Mouse (Mus musculus): Measurements from ENCODE around the gene Entpd4b. TPM values are rescaled to one million over a fixed set of nuclear protein-coding genes. Genes with fewer than 3 reads are reported as not detected.

Entpd4b gene
- total RNA-seq (2023) = 13.8 to 17.2 TPM (median 16.3 TPM) in 4 replicates

DNA sequence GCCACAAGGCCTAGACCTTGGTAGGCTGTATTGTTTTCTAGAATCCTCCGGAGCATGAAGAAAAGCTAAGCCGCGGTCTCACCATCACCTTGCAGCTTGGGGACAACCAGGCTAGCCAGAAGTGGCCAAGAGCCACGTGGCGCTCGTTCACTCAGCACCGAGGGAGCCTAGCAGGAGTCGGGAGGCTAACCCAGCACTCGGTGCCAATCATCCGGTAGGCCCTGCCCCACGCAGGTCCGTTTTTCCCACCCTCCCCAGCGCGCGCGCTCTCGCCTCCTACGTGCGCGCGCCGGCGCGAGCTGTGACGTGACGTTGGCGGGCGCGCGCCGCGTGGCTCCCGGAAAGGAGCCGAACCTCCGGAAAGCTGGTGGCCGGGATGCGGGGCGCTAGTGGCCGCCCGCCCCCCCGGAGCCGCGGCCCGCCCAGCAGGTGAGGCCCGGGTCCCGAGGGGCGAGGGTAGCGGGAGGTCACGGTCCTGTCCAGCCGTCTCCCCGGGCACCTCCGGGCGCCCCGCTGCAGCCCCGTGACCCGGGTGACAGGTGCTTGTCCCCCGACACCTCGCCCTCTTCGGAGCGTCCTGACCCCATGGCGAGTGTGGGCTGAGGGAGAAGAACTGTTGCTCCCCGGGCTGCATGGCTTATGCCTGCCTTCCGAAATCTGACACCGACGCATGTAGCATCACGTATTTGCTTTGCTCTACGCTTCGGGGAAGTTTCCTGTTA is at the start of gene Entpd4b:
Gene Entpd4b (plus strand): TSS at position 315 of the 722 bp plus-strand sequence.

DNA sequence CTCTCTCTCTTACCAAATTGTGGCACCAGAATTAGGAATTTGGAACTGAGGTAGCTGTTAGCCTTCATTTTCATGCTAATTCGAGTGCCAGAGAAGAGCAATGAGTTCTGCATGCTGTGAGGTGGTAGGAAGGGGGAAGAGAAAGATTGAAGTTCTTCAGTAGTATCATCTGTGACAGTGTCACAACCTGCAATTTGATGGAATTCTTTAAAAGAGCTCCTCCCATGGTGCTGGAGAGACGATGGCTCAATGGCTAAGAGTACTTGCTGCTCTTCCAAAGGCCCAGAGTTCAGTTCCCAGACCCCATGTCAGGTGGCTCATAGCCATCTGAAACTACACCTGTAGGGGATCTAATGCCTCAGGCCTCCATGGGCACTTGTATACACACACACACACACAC is 42.8 kb upstream of the Entpd4b start, which contains the start of gene Gm27179:
Gene Gm27179 (minus strand): TSS at position 101 of the 400 bp plus-strand sequence.

Other genes starting within 250 kb of the Entpd4b start
- gene Gm16867, start 52.1 kb upstream of the Entpd4b start, total RNA-seq (2023) = 8.8 to 17.5 TPM (median 14.9 TPM) in 4 replicates
- gene Gm27179, start 42.9 kb upstream of the Entpd4b start, total RNA-seq (2023) = not detected in 4 replicates

Data from B cell, adult 62 days (primary cell).